In genomic region chr14:75753206-75753605, GRCm38 (mm10) we compare ENCODE assay signal across 8 mouse cellular contexts. TPM values are rescaled to one million over a fixed set of nuclear protein-coding genes. Genes with fewer than 3 reads are reported as not detected.
A peak's percentile ranks its signal among the peaks of the same experiment; 100 is the strongest.
DNase-seq lines count a peak whose midpoint lies in the region; ATAC-seq and TF ChIP-seq lines count a peak whose summit lies in the region.

No protein-coding gene starts in this region.

- no peaks in the 10 kb centered on the region for H3K36me3 ChIP-seq in heart, embryonic 12.5 days
- peaks cover 22% of the 10 kb centered on the region for H3K36me3 ChIP-seq in G1E (replicated peaks)
- H3K36me3 ChIP-seq in hindbrain, embryonic 13.5 days: no peaks in the 10 kb centered on the region
- H3K36me3 ChIP-seq in midbrain, embryonic 12.5 days: no peaks in the 10 kb centered on the region

- H3K9me3 ChIP-seq in heart, embryonic 12.5 days (replicated peaks): no peaks in the 10 kb centered on the region
- no peaks in the 10 kb centered on the region for H3K9me3 ChIP-seq in G1E (replicated peaks)
- H3K9me3 ChIP-seq in hindbrain, embryonic 13.5 days: no peaks in the 10 kb centered on the region
- no peaks in the 10 kb centered on the region for H3K9me3 ChIP-seq in midbrain, embryonic 12.5 days

- H3K27me3 ChIP-seq in heart, embryonic 12.5 days (replicated peaks): 0 out of 2 replicates have a peak, but pooled peaks cover 3% of the 10 kb centered on the region
- H3K27me3 ChIP-seq in G1E (ENCODE audit: insufficient read depth, low read length): no peaks in the 10 kb centered on the region
- peaks cover 11% of the 10 kb centered on the region for H3K27me3 ChIP-seq in hindbrain, embryonic 13.5 days
- 0 out of 2 replicates have a peak, but pooled peaks cover under 1% of the 10 kb centered on the region for H3K27me3 ChIP-seq in midbrain, embryonic 12.5 days

- H3K4me3 ChIP-seq in heart, embryonic 12.5 days: peak overlapping the region; percentile 100
- peak overlapping the region; percentile 98 for H3K4me3 ChIP-seq in G1E (ENCODE audit: low read depth, low read length)
- H3K4me3 ChIP-seq in hindbrain, embryonic 13.5 days: peak overlapping the region; percentile 98
- H3K4me3 ChIP-seq in midbrain, embryonic 12.5 days: peak overlapping the region; percentile 68

- H3K27ac ChIP-seq in heart, embryonic 12.5 days (ENCODE audit: poor library complexity, severe bottlenecking): no peak overlapping the region
- H3K27ac ChIP-seq in hindbrain, embryonic 13.5 days: no peak overlapping the region
- H3K27ac ChIP-seq in midbrain, embryonic 12.5 days (replicated peaks): no peak overlapping the region

- peak overlapping the region; percentile 93 for H3K4me2 ChIP-seq in heart, embryonic 12.5 days
- peak overlapping the region; percentile 88 for H3K4me2 ChIP-seq in hindbrain, embryonic 13.5 days
- peak overlapping the region; percentile 85 for H3K4me2 ChIP-seq in midbrain, embryonic 12.5 days (replicated peaks)

- no peak for DNase-seq in heart, adult 9 months (ENCODE audit: low spot score in 2 of 2)
- no peak for DNase-seq in G1E (ENCODE audit: low spot score)
- no peak for DNase-seq in right cerebral cortex, postnatal 4 days
- DNase-seq in adrenal gland, postnatal 36 days: no peak
- DNase-seq in thymus, postnatal 14 days: no peak

- peak overlapping the region; percentile 94 for H3K9ac ChIP-seq in heart, embryonic 12.5 days
- H3K9ac ChIP-seq in hindbrain, embryonic 13.5 days: peak overlapping the region; percentile 96
- H3K9ac ChIP-seq in midbrain, embryonic 12.5 days (replicated peaks): peak overlapping the region; percentile 92

- WGBS in heart, embryonic 12.5 days: 56% methylated on average over 8 of the region's 8 CpGs
- WGBS in hindbrain, embryonic 13.5 days: 81% methylated on average over 8 of the region's 8 CpGs
- 75% methylated on average over 8 of the region's 8 CpGs for WGBS in midbrain, embryonic 12.5 days

- no peak for TF ChIP-seq CTCF in G1E (IDR thresholded peaks at IDR 0.05; ENCODE audit: low read depth, low read length)

- peaks cover 19% of the 10 kb centered on the region for H3K4me1 ChIP-seq in heart, embryonic 12.5 days (replicated peaks)
- peaks cover 47% of the 10 kb centered on the region for H3K4me1 ChIP-seq in G1E (ENCODE audit: insufficient read depth, low read depth, low read length)
- peaks cover 30% of the 10 kb centered on the region for H3K4me1 ChIP-seq in hindbrain, embryonic 13.5 days (replicated peaks)
- H3K4me1 ChIP-seq in midbrain, embryonic 12.5 days: peaks cover 26% of the 10 kb centered on the region

- no peak for ATAC-seq in heart, embryonic 12.5 days (ENCODE audit: insufficient number of reproducible peaks, low FRiP score)
- no peak for ATAC-seq in G1E (ENCODE audit: extremely low read depth, insufficient number of reproducible peaks, low FRiP score, poor library complexity, severe bottlenecking)
- ATAC-seq in hindbrain, embryonic 13.5 days (ENCODE audit: low FRiP score): no peak
- no peak for ATAC-seq in midbrain, embryonic 12.5 days (ENCODE audit: low FRiP score, low read depth)

RNA-seq across cellular contexts. Expression of gene Cog3, which starts 1.1 kb away (rescaled TPM):
- polyA plus RNA-seq in heart, embryonic 12.5 days (2016; fragmentation: Nextera tagmentation; extraction: Ambion mirVana): 18.0 TPM in 2 replicates
- 34.8 and 36.5 TPM in 2 replicates for total RNA-seq in G1E (2014; fragmentation: Nextera tagmentation)
- total RNA-seq in G1E (2017): 34.1 and 34.8 TPM in 2 replicates
- 5.0 and 6.2 TPM in 2 replicates for polyA plus RNA-seq in G1E (2012)
- 18.6 and 19.2 TPM in 2 replicates for polyA plus RNA-seq in hindbrain, embryonic 13.5 days (2015; fragmentation: Nextera tagmentation; extraction: Ambion mirVana)
- 24.3 and 26.6 TPM in 2 replicates for polyA plus RNA-seq in midbrain, embryonic 12.5 days (2016; fragmentation: Nextera tagmentation; extraction: Ambion mirVana)
- 10 to 100 TPM; 26.5 to 33.3 TPM for total RNA-seq in adrenal gland, postnatal 36 days (2021)

RNA-seq across cellular contexts. Expression of gene Slc25a30, which starts 33.6 kb away (rescaled TPM):
- polyA plus RNA-seq in heart, embryonic 12.5 days (2016; fragmentation: Nextera tagmentation; extraction: Ambion mirVana): 5.5 and 6.0 TPM in 2 replicates
- total RNA-seq in G1E (2014; fragmentation: Nextera tagmentation) (33.9 and 40.4 TPM in 2 replicates), G1E (2017) (20.3 and 20.5 TPM in 2 replicates)
- 44.3 and 54.7 TPM in 2 replicates for polyA plus RNA-seq in G1E (2012)
- 11.4 and 12.2 TPM in 2 replicates for polyA plus RNA-seq in hindbrain, embryonic 13.5 days (2015; fragmentation: Nextera tagmentation; extraction: Ambion mirVana)
- polyA plus RNA-seq in midbrain, embryonic 12.5 days (2016; fragmentation: Nextera tagmentation; extraction: Ambion mirVana): 7.5 and 8.3 TPM in 2 replicates
- 100 to 1,000 TPM; 206 to 215 TPM for total RNA-seq in adrenal gland, postnatal 36 days (2021)
